Mouse (Mus musculus) hindbrain, postnatal 0 days (tissue): Measurements from ENCODE around the gene Tekt3. TPM values are rescaled to one million over a fixed set of nuclear protein-coding genes. Genes with fewer than 3 reads are reported as not detected.

ENCODE experiments used
- ATAC-seq: fragments of 200-750 bp; cut with Nextera tagmentation; 2 replicates; pipeline ENCODE4 v1.8.0; 2017; ENCODE audit warnings: mild to moderate bottlenecking, moderate TSS enrichment, moderate library complexity
- DNase-seq: peaks from one replicate; pipeline ENCODE4 v3.0.0-alpha.2; 2015; ENCODE audit warnings: low spot score
- H3K27ac ChIP-seq: fragments of 300-500 bp; sonication (generic); 2 replicates; pipeline ENCODE4 v1.5.1; 2014; ENCODE audit warnings: mild to moderate bottlenecking
- H3K27me3 ChIP-seq: fragments of 300-500 bp; sonication (generic); 2 replicates; pipeline ENCODE4 v1.6.1; 2014; ENCODE audit warnings: low read length, mixed read lengths; ENCODE audit not compliant: insufficient read depth
- H3K36me3 ChIP-seq: fragments of 300-500 bp; sonication (generic); 2 replicates; pipeline ENCODE4 v1.6.1; 2014; ENCODE audit warnings: low read length, mixed read lengths; ENCODE audit not compliant: insufficient read depth
- H3K4me1 ChIP-seq: fragments of 300-500 bp; sonication (generic); 2 replicates; pipeline ENCODE4 v1.6.1; 2014; ENCODE audit warnings: antibody characterized with exemption, low read length, mixed read lengths; ENCODE audit not compliant: insufficient read depth
- H3K4me2 ChIP-seq: fragments of 300-500 bp; sonication (generic); 2 replicates; pipeline ENCODE4 v1.6.1; 2014; ENCODE audit warnings: low read depth, mild to moderate bottlenecking, low read length, moderate library complexity, mixed read lengths
- H3K4me3 ChIP-seq: fragments of 300-500 bp; sonication (generic); 2 replicates; pipeline ENCODE4 v1.5.1; 2014; ENCODE audit warnings: low read length
- H3K9ac ChIP-seq: fragments of 300-500 bp; sonication (generic); replicated peaks from 2 replicates; pipeline ENCODE4 v1.6.1; 2014; ENCODE audit warnings: mild to moderate bottlenecking, low read length, moderate library complexity, mixed read lengths
- H3K9me3 ChIP-seq: fragments of 300-500 bp; sonication (generic); 2 replicates; pipeline ENCODE4 v1.6.1; 2016; ENCODE audit warnings: low read length, mixed read lengths
- CTCF ChIP-seq: IDR thresholded peaks from 2 replicates; pipeline ENCODE4 v1.5.1; 2016; ENCODE audit warnings: antibody characterized with exemption, control low read depth, low read depth
- WGBS: fragments of 180-500 bp; shearing (Covaris S2); extraction: QIAGEN DNeasy Blood & Tissue Kit; methylation state at CpG from one replicate; pipeline ENCODE4 v1.1.7; 2014; 5-methylcytosine and 5-hydroxymethylcytosine counted together
- polyA plus RNA-seq: library from polyadenylated mRNA; unstranded; fragments of >200 nt; fragmentation: Nextera tagmentation; extraction: Ambion mirVana; gene quantifications from 2 replicates; pipeline ENCODE4 v1.2.1, GENCODE M21; 2015
- total RNA-seq: library from RNA; depleted of rRNA; stranded (reverse); fragments of >200 nt; gene quantifications from 2 replicates; pipeline ENCODE4 v1.2.3, GENCODE M21; 2014

Tekt3 gene
- total and polyA plus RNA-seq, 2 experiments from 2014 or later, result 0.21 TPM; not detected in 1

DNA sequence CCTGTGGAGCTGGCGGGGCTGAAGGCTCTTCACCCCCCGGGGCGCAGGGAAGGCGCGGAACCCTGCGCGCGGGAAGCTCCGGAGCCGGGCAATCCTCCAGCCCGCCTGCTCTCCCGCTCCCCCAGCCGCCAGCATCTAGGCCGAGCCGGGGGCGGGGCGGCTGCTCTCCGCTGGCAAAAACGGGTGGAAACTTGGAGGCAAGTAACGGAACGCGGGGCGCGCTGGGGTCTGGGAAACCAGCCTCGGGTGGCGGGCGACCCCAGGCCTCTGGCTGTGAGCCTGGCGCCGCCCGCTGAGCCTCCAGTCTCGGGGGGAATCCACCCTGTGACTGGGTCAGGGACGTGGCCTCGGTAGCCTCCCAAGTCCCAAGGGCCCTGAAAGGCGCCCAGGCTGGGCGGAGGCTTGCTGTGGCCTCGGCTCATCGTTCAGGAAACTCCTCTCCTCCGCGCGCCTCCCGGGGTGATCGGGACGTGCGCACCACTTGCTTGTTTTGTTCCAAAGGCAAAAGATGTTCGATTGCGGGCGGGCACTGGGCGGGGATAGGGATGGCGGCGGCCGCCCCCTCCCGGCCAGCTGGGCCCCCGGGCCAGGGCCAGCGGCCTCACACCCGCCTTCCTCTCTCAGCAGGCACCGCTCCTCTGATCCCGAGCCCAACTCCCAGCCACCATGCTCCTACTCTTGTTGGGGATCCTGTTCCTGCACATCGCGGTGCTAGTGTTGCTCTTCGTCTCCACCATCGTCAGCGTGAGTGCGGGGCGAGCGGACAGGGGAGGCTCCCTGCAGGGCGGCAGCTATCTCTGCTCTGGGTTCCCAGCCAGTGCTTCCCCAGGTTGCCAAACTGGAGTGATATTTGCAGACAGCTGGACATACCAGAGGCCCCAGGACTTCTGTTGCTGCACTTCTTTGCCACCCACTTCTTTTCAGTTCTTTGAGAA lies 71.3 kb downstream of the Tekt3 start:
- DNase-seq (peak; percentile 69), ATAC-seq (peak; percentile 60)
- Histone ChIP-seq H3K4me2 (peak overlapping the region; percentile 99), H3K9ac (peak overlapping the region; percentile 63), H3K4me1 (peaks cover 25% of the 10 kb centered on the region; the same call in 1 of the 2 replicates), H3K36me3 (no peaks in the 10 kb centered on the region), H3K27me3 (peaks cover 10% of the 10 kb centered on the region; the same call in 1 of the 2 replicates), H3K9me3 (no peaks in the 10 kb centered on the region), H3K4me3 (peak overlapping the region; percentile 58), H3K27ac (peak overlapping the region; percentile 85)
- no peak for TF ChIP-seq CTCF
- WGBS, result under 1% methylated on average over 64 of the region's 66 CpGs

DNA sequence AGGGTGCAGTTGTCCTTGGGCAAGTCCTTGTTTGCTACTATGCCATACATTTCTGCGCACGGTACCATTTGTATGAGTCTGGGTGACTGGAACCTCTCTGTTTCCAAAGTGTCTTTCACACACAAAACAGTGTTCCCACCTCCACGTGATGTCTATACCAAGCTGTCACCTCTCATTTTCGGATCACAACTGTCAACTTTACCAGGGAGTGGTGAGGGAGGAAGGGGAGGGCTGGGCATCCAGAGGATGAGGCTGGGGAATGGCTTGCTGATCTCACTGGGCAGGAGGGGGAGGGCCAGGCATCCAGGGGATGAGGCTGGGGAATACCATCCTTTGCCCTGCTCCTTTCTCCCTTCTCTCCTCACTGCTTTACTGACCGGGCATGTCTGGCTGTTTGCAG lies 72.6 kb downstream of the Tekt3 start:
- no peak for TF ChIP-seq CTCF
- H3K4me2 ChIP-seq, result peak overlapping the region; percentile 99
- no peak overlapping the region for H3K27ac ChIP-seq
- H3K9me3 ChIP-seq, result no peaks in the 10 kb centered on the region
- no peak overlapping the region for H3K9ac ChIP-seq
- peaks cover 10% of the 10 kb centered on the region; the same call in 1 of the 2 replicates for H3K27me3 ChIP-seq
- no peak for DNase-seq
- 72% methylated on average over 5 of the region's 5 CpGs for WGBS
- peak overlapping the region; percentile 58; the same call in 1 of the 2 replicates for H3K4me3 ChIP-seq
- H3K4me1 ChIP-seq, result peaks cover 25% of the 10 kb centered on the region; the same call in 1 of the 2 replicates
- ATAC-seq, result no peak
- H3K36me3 ChIP-seq, result no peaks in the 10 kb centered on the region

DNA sequence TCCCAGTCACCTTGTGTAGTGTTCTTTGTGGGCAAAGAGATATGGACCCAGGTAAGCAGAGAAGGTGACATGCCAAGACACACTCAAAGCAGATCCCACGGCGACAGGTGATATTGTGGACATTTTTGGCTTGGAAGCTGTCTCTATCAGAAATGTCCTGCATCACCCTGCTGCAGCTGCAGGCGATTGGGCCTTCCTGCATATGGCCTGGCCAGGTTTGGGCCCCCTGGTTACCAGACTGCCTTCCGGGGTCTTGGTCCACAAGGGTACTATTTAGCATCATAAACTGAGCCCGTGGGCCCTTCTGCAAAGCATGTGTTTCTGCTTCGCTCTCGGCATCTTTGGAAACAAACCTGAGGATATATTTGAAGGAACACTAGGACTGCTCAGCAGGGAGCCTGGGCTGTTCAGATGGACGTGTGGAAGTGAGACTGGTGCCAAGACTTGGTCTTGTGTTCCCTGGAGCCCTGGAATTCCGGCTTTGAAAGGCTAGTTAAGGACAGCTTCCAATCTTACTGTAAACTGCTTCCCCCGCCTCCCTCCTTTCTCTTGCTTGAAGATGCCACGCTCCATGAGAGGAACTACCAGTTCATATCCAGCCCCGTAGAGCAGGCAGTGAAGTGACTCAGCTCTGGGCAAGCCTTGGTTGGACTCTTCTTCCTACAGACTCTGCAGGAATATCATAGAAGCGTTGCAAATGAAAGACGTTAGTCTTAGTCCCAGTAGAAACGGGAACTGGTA lies 73.5 kb downstream of the Tekt3 start:
- no peak for TF ChIP-seq CTCF
- WGBS, result 60% methylated on average over 15 of the region's 15 CpGs
- Histone ChIP-seq H3K4me2 (0 out of 2 replicates have a peak overlapping the region, but pooled peaks have one; percentile 99), H3K36me3 (no peaks in the 10 kb centered on the region), H3K4me3 (no peak overlapping the region), H3K27me3 (peaks cover 10% of the 10 kb centered on the region; the same call in 1 of the 2 replicates), H3K9ac (0 out of 2 replicates have a peak overlapping the region, but pooled peaks have one; percentile 3), H3K9me3 (no peaks in the 10 kb centered on the region), H3K27ac (peak overlapping the region; percentile 62; the same call in 1 of the 2 replicates), H3K4me1 (peaks cover 25% of the 10 kb centered on the region; the same call in 1 of the 2 replicates)
- ATAC-seq, result no peak
- peak; percentile 36 for DNase-seq

DNA sequence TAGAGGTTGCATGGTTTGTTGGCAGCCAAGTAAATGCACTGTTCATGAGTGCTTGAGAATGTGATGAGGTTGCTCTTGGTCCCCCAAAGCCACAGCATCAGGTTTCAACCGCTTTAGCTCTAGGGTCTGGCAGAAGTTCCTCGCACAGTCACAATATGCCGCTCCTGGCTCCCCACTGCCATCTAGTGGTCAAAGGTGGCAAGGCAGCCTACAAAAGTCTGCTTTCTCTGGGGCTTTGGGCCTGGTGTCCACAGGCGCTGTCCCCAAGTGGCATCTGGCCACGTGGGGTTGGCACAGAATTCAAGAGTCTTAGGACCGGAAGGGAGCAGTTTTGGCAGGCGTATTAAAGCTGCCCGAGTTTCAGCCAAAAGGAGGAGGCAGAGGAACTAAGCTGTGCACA lies 74.2 kb downstream of the Tekt3 start:
- peaks cover 10% of the 10 kb centered on the region; the same call in 1 of the 2 replicates for H3K27me3 ChIP-seq
- H3K4me2 ChIP-seq, result no peak overlapping the region
- 5% methylated on average over 8 of the region's 8 CpGs for WGBS
- no peaks in the 10 kb centered on the region for H3K36me3 ChIP-seq
- H3K4me1 ChIP-seq, result peaks cover 21% of the 10 kb centered on the region; the same call in 1 of the 2 replicates
- H3K9me3 ChIP-seq, result no peaks in the 10 kb centered on the region
- ATAC-seq (peak; percentile 89), DNase-seq (peak; percentile 95)
- peak; percentile 100 for TF ChIP-seq CTCF
- peak overlapping the region; percentile 62 for H3K27ac ChIP-seq
- H3K9ac ChIP-seq, result 0 out of 2 replicates have a peak overlapping the region, but pooled peaks have one; percentile 3
- no peak overlapping the region for H3K4me3 ChIP-seq

DNA sequence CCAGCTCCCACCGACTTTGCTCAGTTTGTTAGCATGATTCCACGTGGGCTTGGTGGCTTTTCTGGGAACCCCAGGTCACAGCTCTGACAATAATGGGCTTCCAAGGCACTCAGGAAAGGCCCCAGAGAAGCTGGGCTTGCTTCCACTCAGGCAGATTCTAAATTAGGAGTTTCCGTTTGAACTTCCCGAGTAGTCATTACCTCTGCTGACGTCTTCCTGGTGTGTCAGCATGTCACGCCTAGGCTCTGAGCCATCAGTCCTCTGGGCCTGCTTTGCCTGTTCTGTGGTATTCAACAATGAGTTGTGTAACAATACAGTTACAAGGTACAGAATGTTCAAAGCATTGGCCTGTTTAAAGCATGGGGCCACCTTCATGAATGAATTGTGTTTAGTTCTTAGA lies 74.8 kb downstream of the Tekt3 start:
- WGBS, result 48% methylated on average over 6 of the region's 6 CpGs
- DNase-seq (peak; percentile 16), ATAC-seq (no peak)
- Histone ChIP-seq H3K9ac (no peak overlapping the region), H3K27ac (peak overlapping the region; percentile 62), H3K9me3 (no peaks in the 10 kb centered on the region), H3K4me1 (peaks cover 16% of the 10 kb centered on the region; the same call in 1 of the 2 replicates), H3K4me2 (no peak overlapping the region), H3K4me3 (no peak overlapping the region), H3K36me3 (no peaks in the 10 kb centered on the region), H3K27me3 (peaks cover 6% of the 10 kb centered on the region; the same call in 1 of the 2 replicates)
- no peak for TF ChIP-seq CTCF

DNA sequence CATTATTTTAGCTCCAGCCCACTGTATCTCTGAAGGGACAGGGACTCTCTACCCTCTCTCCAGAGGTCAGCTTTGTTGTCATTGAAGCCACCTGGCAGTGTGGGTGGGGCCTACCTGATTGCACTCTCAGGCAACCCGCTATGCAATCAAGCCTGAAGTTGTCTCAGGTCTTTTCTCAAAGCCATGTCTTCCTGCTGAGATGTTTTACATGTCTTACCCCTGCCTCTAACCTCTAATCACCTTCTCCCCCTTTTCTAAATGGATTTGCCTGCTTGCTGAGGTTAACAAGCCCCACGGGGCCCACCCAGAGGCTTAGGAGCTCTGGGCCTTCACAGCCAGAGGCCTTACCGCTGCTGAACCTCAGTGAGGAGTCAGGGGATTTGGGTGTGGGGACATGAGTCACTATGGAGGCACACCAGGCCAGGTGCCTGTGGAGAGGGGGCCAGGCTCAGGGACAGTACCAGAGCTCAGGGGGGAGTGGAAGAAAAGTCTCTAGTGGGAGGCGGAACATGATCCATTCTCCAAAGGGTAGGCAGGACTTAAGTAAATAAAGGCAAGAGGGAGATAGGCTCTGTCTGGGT lies 75.5 kb downstream of the Tekt3 start:
- no peak for TF ChIP-seq CTCF
- Histone ChIP-seq H3K4me3 (no peak overlapping the region), H3K4me1 (peaks cover 9% of the 10 kb centered on the region; the same call in 1 of the 2 replicates), H3K27ac (no peak overlapping the region), H3K9me3 (no peaks in the 10 kb centered on the region), H3K27me3 (no peaks in the 10 kb centered on the region), H3K36me3 (no peaks in the 10 kb centered on the region), H3K9ac (no peak overlapping the region), H3K4me2 (no peak overlapping the region)
- ATAC-seq (no peak), DNase-seq (no peak)
- 75% methylated on average over 4 of the region's 4 CpGs for WGBS
